Mouse (Mus musculus) cerebellum, adult 18-20 months (tissue): ENCODE results near the gene Npas4.
"Not testable (repeated sequence)": the region's sequence is repeated elsewhere in the genome, so short reads cannot be mapped to it uniquely, and the experiment has no call there.

Experiments used
- DNase-seq, 2 experiments: peaks; one replicate each; pipeline ENCODE4 v3.0.0; 2021

The Npas4 gene

DNA sequence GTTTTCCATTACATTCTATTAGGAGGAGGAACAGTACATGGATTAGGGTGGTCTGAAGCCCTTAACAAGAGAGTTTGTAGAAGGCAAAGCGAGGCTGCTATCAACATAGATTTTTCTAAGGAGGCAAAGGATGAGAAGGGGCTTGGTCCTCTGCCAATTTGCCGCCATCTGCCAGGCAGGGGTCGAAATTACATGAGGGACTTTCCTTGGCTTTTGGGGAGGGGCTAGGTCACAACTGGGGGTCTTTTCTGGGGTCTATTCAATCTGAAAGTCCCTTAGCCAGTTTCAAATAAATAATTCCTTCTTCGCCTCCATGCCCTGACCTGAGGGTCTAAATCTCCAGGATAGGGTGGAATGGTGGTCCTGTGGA is at the start of gene Npas4:
TSS of gene Npas4 (minus strand) at position 61 of the 370 bp plus-strand sequence.
- no peak for DNase-seq

DNA sequence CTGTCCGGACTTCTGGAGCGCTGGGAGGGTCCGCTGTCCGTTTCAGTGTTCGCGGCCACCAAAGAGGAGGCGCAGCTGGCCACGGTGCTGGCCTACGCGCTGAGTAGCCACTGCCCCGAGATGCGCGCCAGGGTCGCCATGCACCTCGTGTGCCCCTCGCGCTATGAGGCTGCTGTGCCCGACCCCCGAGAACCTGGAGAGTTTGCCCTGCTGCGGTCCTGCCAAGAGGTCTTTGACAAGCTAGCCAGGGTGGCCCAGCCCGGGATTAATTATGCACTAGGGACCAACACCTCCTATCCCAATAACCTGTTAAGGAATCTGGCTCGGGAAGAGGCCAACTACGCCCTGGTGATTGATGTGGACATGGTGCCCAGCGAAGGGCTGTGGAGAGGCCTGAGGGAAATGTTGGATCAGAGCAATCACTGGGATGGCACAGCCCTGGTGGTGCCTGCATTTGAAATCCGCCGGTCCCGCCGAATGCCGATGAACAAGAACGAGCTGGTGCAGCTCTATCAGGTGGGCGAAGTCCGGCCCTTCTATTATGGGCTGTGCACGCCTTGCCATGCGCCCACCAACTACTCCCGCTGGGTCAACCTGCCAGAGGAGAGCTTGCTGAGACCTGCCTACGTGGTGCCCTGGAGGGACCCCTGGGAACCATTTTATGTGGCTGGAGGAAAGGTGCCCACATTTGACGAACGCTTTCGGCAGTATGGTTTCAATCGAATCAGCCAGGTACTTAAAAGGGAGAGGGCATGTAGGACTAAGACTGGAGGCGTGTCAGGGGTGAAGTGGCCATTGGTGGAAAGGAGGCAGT is 49.4 kb upstream of the Npas4 start:
- peak in 1 of 2 experiments; percentile 39 for DNase-seq

GRCm38 (mm10) chr19:5038709-5039156 is 48.6 kb upstream of the Npas4 start, which contains the start of the genes B4gat1 and AC124502.3:
B4gat1 (plus strand) TSS chr19:5038826.
AC124502.3 (plus strand) TSS chr19:5038891.
- DNase-seq = peak; percentile 93 to 95

DNA sequence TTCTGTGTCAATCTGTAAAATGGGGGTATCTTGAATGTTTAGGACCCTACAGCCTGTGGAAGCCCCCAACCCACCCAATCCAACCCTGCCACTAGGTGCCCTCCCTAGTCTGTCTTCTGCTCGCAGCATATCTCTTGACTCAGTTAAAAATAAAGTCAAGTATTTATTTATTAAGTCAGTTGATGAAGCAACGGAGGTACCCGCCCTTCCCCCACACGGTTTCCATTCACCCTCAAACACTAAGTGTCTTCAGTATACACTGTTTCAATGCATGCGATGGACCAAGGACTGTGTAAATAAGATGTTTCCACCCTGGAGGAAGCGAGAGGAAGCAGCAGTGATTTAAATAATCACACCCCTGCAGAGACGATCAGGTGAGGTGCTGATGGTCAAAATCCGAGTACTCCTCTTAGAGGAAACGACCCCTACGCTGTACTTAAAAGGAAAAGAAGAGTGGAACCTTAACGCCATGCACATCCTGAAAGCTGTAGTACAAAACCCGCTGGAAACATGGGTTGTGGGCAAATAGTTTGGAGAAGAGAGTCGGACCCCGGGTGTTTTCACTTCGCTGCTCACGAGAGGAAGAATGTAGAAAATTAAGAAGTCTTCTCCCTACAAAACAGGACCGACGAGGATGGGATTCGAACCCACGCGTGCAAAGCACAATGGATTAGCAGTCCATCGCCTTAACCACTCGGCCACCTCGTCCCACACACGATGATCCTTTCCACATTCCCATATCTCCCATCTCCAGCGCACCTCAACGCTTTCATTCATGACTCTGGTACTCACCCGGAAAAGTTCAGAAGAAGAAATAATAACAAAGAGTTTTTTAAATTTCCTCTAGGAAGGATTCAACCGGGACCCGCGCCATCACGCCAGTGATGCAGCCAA is 47.8 kb upstream of the Npas4 start:
- peak; percentile 91 to 95 for DNase-seq

GRCm38 (mm10) chr19:5036577-5036976 is 46.5 kb upstream of the Npas4 start:
- no peak for DNase-seq

DNA sequence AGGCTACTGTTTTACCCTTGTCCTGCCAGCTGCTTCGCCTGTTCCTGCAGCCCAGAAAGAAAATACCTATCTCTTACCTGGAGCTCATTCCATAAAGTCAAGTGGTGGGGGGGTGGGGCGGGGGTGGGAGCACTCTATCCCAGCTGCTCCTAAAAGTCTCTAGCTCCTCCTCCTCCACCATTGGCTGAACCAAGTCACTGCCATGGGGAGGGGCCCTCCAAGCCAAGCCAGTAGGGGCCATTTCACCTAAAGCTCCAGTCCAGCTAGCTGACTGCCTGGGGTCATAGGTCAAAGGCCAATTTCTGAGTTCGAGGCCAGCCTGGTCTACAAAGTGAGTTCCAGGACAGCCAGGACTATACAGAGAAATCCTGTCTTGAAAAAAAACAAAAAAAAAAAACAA is 42.6 kb upstream of the Npas4 start:
- no peak for DNase-seq

DNA sequence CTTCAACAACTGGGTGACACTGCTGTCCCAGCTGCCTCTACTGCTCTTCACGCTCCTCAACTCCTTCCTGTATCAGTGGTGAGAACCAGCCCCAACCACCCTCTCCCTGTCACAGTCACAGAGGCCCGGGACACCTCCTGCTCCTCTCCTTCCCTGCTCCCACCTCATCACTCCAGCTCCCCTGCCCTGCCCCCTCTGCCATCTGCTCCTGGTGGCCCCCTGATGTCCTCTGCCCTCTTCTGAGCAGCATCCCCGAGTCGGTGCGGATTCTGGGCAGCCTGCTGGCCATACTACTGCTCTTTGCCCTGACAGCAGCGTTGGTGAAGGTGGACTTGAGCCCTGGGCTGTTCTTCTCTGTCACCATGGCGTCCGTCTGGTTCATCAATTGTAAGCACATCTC is 36.0 kb upstream of the Npas4 start:
- DNase-seq = no peak

GRCm38 (mm10) chr19:5023621-5024479 is 33.7 kb upstream of the Npas4 start, which contains the start of gene Slc29a2:
Slc29a2 (plus strand) TSS chr19:5023860.
- peak; percentile 91 to 96 for DNase-seq

GRCm38 (mm10) chr19:5021416-5021815 is 31.3 kb upstream of the Npas4 start:
- DNase-seq = no peak

GRCm38 (mm10) chr19:5018191-5018590 is 28.1 kb upstream of the Npas4 start:
- DNase-seq = no peak

DNA sequence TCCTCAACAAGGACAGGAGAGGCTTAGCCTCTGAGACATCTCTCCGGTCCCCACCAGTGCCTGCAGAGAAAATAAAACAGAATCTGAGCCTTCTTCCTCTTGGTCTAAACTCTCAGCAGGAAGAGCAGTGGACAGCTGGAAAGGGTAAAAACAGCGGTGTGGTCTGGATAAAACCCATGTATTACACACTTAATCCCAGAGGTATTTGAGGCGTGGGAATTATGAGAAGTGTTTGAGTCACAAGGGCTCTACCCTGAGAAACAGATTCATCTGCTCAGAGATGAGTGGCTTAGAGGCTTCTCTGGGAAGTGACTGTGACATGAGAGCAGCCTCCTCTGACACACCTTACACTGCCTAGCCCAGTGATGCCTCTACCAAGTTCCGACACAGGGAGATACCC is 27.5 kb upstream of the Npas4 start:
- DNase-seq = no peak

DNA sequence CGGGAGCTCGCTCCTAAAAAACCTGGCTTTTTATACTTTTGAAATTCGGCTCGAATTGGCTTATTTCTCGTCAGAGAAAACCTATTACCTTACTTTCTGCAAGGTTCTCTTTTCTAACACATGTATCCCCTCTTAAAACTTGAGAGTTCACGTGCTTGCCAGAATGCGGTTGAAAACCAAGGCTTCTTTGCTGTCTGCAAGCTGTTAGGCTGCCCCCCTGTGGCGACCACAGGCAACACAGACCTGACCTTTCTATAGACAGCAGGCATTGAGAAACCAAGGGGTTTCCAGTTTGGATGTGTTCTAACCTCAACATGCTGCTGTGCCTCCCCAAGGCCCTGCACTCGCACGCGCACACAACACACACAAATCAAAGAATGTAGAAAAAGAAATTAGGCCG is 26.7 kb upstream of the Npas4 start:
- DNase-seq = peak; percentile 80 to 82

DNA sequence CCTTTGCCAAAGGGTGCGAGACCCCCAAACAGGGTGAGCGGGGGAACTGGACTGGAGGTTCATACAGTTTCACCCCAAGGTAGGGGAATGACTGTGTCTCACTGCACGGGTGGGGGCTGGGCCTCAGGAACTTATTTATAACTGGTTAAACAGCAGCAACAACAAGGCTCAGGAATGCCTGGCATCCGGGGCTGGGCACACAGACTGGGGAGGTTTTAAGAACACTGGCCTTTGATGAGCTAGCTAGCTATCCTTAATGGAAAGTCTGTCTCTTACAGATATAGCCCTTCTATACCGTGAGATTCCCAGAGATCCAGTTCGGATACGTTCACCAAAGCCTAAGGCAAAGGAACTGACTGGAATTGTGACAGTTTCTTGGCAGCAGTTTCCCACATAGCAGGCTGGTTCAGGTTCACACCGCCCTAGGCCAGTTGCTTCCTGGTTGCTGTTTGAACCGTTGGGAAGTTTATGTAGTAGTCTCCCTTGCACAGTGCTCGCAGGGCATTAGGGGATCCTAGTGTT is 26.2 kb upstream of the Npas4 start:
- no peak for DNase-seq

GRCm38 (mm10) chr19:5014961-5015398 is 24.9 kb upstream of the Npas4 start:
- DNase-seq = peak; percentile 48 to 61

DNA sequence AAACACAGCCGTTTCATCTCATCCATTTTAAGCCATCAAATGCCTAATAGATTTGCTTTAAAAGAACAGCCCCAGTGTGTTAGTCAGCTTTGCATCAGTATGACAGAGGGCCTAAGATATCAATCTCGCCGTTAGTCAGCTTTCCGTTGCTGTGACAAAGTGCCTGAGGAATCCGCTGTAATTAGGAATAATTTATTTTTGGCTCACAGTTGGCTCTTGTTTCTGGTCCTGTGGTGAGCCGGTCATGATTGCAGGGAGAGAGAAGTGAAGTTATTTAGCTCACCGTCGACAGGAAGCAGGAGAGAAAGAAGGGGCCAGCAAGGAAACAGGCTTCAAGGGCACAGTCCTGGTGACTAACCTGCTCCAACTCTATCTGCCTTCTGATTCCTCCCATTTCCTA is 23.0 kb upstream of the Npas4 start:
- DNase-seq = no peak

- DNase-seq = no peak
These were observed 14.8 kb upstream of the Npas4 start for GRCm38 (mm10) chr19:5004925-5005324.

- DNase-seq = not testable (repeated sequence)
These were observed 13.5 kb upstream of the Npas4 start for GRCm38 (mm10) chr19:5003644-5004043.

DNA sequence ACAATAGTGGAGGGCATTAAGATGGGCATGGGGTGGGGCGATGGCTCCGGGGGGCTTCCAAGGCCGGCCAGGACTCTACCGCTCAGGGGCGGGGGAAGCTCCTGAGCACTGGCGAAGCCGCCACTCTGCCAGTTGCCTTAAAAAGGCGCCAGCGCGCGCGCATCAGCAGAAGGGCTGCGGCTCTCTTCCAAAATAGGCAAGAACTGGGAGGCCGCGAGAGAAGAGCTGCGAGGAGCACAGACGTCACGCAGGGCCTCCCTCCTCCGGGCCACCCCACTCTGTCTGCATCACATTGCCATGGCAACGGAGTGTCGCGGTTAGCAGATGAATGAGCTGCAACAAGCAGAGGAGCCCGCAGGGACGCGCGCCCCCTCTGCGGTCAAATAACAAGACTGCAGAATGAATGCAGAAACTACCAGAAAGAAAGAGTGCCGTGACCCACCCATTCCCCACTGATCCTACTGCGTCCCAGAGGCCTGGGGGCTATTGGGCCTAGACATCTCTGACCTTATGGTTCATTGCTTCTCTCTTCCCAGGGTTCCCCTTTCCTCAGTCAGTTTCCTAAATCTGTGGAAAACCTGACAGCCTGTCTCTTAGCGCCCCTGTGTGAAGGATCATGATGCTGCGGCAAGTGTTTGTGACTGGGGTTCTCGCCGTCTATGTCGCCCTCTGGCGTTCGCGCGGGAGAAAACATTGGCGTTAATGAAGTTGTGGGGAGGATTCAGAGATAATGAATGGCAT is 11.7 kb upstream of the Npas4 start:
- peak; percentile 90 to 91 for DNase-seq

- peak; percentile 50 to 59 for DNase-seq
These were observed 9.5 kb upstream of the Npas4 start for GRCm38 (mm10) chr19:4999445-5000140.

- no peak for DNase-seq
These were observed 3.9 kb upstream of the Npas4 start for GRCm38 (mm10) chr19:4994043-4994442.

DNA sequence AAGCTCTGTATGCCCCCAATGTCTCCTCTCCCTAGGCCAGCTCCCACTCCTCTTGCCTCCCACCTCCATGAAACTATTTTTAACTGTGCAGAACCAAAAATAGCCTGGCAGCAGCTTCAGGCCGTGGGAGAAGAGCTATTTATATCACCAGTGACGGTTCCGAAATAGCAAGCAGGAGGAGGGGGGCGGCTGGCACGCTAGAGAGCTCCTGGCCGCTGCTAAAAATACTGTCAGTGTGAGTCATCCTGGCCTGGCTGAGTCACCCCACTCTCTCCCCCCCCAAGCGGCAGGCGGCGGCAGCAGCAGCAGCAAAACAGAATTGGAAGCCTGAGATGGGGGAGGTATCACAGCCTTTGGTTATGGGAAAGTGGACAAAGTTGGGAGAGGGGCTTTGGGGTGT is 2.8 kb upstream of the Npas4 start:
- DNase-seq = peak; percentile 88 to 95
